ENCODE assay signal across 8 mouse cellular contexts in genomic region chr13:23697491-23698299, GRCm38 (mm10). TPM values are rescaled to one million over a fixed set of nuclear protein-coding genes. Genes with fewer than 3 reads are reported as not detected.
DNase-seq lines count a peak whose midpoint lies in the region; ATAC-seq and TF ChIP-seq lines count a peak whose summit lies in the region.

No protein-coding gene starts in this region.

- TF ChIP-seq CTCF in bone marrow macrophage, adult 2 months (IDR thresholded peaks at IDR 0.05; ENCODE audit: low read depth, low read length), result no peak

- H3K36me3 ChIP-seq in intestine, embryonic 16.5 days (ENCODE audit: control insufficient read depth, insufficient read depth, low read length), result no peaks in the 10 kb centered on the region
- H3K36me3 ChIP-seq in liver, embryonic 16.5 days (ENCODE audit: control insufficient read depth, insufficient read depth), result no peaks in the 10 kb centered on the region

- H3K9me3 ChIP-seq in intestine, embryonic 16.5 days (ENCODE audit: control insufficient read depth, low read length), result no peaks in the 10 kb centered on the region
- H3K9me3 ChIP-seq in liver, embryonic 16.5 days (replicated peaks; ENCODE audit: control insufficient read depth, low read length), result no peaks in the 10 kb centered on the region

- peak overlapping the region; percentile 69 for H3K4me2 ChIP-seq in intestine, embryonic 16.5 days (ENCODE audit: low read depth, low read length)
- peak overlapping the region; percentile 71 for H3K4me2 ChIP-seq in liver, embryonic 16.5 days (ENCODE audit: low read depth, low read length)

- peak; percentile 52 for ATAC-seq in intestine, embryonic 16.5 days
- ATAC-seq in liver, embryonic 16.5 days (ENCODE audit: low read depth), result peak; percentile 47

- H3K27me3 ChIP-seq in intestine, embryonic 16.5 days (replicated peaks; ENCODE audit: control insufficient read depth, insufficient read depth, low read length), result no peaks in the 10 kb centered on the region
- H3K27me3 ChIP-seq in liver, embryonic 16.5 days (ENCODE audit: control insufficient read depth, insufficient read depth, low read depth, low read length), result no peaks in the 10 kb centered on the region

- TF ChIP-seq POLR2A in bone marrow macrophage, adult 2 months (IDR thresholded peaks at IDR 0.05; ENCODE audit: borderline replicate concordance, low read depth, low read length), result no peak

- intact Hi-C loops in heart, postnatal 25 days (cut with DNase I), result loop anchor here (5.0 kb wide), 1 partner anchor 1655 kb away; the partner anchor contains the start of genes Hist1h2ag, Hist1h2bj and Hist1h4i

- peak overlapping the region; percentile 60 for H3K27ac ChIP-seq in bone marrow macrophage, adult 2 months (ENCODE audit: insufficient read depth, low read depth, low read length)
- H3K27ac ChIP-seq in intestine, embryonic 16.5 days (ENCODE audit: low read length), result peak overlapping the region; percentile 94
- peak overlapping the region; percentile 98 for H3K27ac ChIP-seq in liver, embryonic 16.5 days (ENCODE audit: low read length)

- WGBS in intestine, embryonic 16.5 days, result under 1% methylated on average over 21 of the region's 32 CpGs
- WGBS in liver, embryonic 16.5 days (ENCODE audit: insufficient replicate concordance), result under 1% methylated on average over 24 of the region's 32 CpGs

- peak overlapping the region; percentile 71 for H3K9ac ChIP-seq in intestine, embryonic 16.5 days (ENCODE audit: low read depth, low read length)
- peak overlapping the region; percentile 75 for H3K9ac ChIP-seq in liver, embryonic 16.5 days (ENCODE audit: low read depth, low read length)

- peak; percentile 91 for DNase-seq in heart, adult 11 months
- no peak for DNase-seq in heart, postnatal 25 days (ENCODE audit: low spot score)
- DNase-seq in forelimb bud, embryonic 11.5 days (ENCODE audit: low read depth, low spot score), result peak; percentile 72
- peak; percentile 61 for DNase-seq in neural tube, embryonic 10.5 days (ENCODE audit: extremely low spot score, low spot score)
- DNase-seq in thymus, postnatal 14 days, result peak; percentile 76

- H3K4me1 ChIP-seq in bone marrow macrophage, adult 2 months (ENCODE audit: control insufficient read depth, insufficient read depth, low read length), result peaks cover 16% of the 10 kb centered on the region
- peaks cover 5% of the 10 kb centered on the region; the same call in 1 of the 2 replicates for H3K4me1 ChIP-seq in intestine, embryonic 16.5 days (ENCODE audit: control insufficient read depth, insufficient read depth, low read length)
- peaks cover 24% of the 10 kb centered on the region for H3K4me1 ChIP-seq in liver, embryonic 16.5 days (ENCODE audit: control insufficient read depth, low read depth, low read length)

- peak overlapping the region; percentile 49 for H3K4me3 ChIP-seq in bone marrow macrophage, adult 2 months (ENCODE audit: insufficient read depth, low read length)
- H3K4me3 ChIP-seq in intestine, embryonic 16.5 days (ENCODE audit: low read length), result peak overlapping the region; percentile 54
- H3K4me3 ChIP-seq in liver, embryonic 16.5 days (ENCODE audit: low read depth, low read length), result peak overlapping the region; percentile 60

RNA-seq across cellular contexts. Expression of gene Hist1h4c, which starts 0.6 kb away (rescaled TPM):
- total RNA-seq in heart, postnatal 25 days (2021), result 10 to 100 TPM; 42.4 to 60.8 TPM
- polyA plus RNA-seq in bone marrow macrophage, adult 2 months (2012; ENCODE audit: insufficient read depth, insufficient read length, missing spikeins), result not detected in 2 replicates
- 2.9 and 3.1 TPM in 2 replicates for polyA plus RNA-seq in intestine, embryonic 16.5 days (2015; fragmentation: Nextera tagmentation; extraction: Ambion mirVana)
- polyA plus RNA-seq in liver, embryonic 16.5 days (2015; fragmentation: Nextera tagmentation; extraction: Ambion mirVana), result 6.3 and 8.9 TPM in 2 replicates

RNA-seq across cellular contexts. Expression of gene Hist1h1t, which starts 2.1 kb away (rescaled TPM):
- total RNA-seq in heart, postnatal 25 days (2021), result not detected
- 0.62 TPM in 1 of 2 replicates, not detected in the other for polyA plus RNA-seq in bone marrow macrophage, adult 2 months (2012; ENCODE audit: insufficient read depth, insufficient read length, missing spikeins)
- 0.15 and 0.20 TPM in 2 replicates for polyA plus RNA-seq in intestine, embryonic 16.5 days (2015; fragmentation: Nextera tagmentation; extraction: Ambion mirVana)
- 0.13 TPM in 1 of 2 replicates, not detected in the other for polyA plus RNA-seq in liver, embryonic 16.5 days (2015; fragmentation: Nextera tagmentation; extraction: Ambion mirVana)

RNA-seq across cellular contexts. Expression of gene Hfe, which starts 13.0 kb away (rescaled TPM):
- total RNA-seq in heart, postnatal 25 days (2021), result 10 to 100 TPM; 48.9 to 50.3 TPM
- 95.3 and 104 TPM in 2 replicates for polyA plus RNA-seq in bone marrow macrophage, adult 2 months (2012; ENCODE audit: insufficient read depth, insufficient read length, missing spikeins)
- 8.5 and 9.7 TPM in 2 replicates for polyA plus RNA-seq in intestine, embryonic 16.5 days (2015; fragmentation: Nextera tagmentation; extraction: Ambion mirVana)
- polyA plus RNA-seq in liver, embryonic 16.5 days (2015; fragmentation: Nextera tagmentation; extraction: Ambion mirVana), result 16.0 and 16.3 TPM in 2 replicates

RNA-seq across cellular contexts. Expression of gene Hist1h2bc, which starts 13.7 kb away (rescaled TPM):
- 10 to 100 TPM; 73.7 to 74.9 TPM for total RNA-seq in heart, postnatal 25 days (2021)
- polyA plus RNA-seq in bone marrow macrophage, adult 2 months (2012; ENCODE audit: insufficient read depth, insufficient read length, missing spikeins), result 55.8 and 61.9 TPM in 2 replicates
- 101 and 110 TPM in 2 replicates for polyA plus RNA-seq in intestine, embryonic 16.5 days (2015; fragmentation: Nextera tagmentation; extraction: Ambion mirVana)
- 202 and 220 TPM in 2 replicates for polyA plus RNA-seq in liver, embryonic 16.5 days (2015; fragmentation: Nextera tagmentation; extraction: Ambion mirVana)

RNA-seq across cellular contexts. Expression of gene Hist1h2ac, which starts 13.9 kb away (rescaled TPM):
- total RNA-seq in heart, postnatal 25 days (2021), result 1 to 10 TPM; 1.5 to 1.9 TPM
- polyA plus RNA-seq in bone marrow macrophage, adult 2 months (2012; ENCODE audit: insufficient read depth, insufficient read length, missing spikeins), result 0.35 and 0.40 TPM in 2 replicates
- 0.94 and 1.0 TPM in 2 replicates for polyA plus RNA-seq in intestine, embryonic 16.5 days (2015; fragmentation: Nextera tagmentation; extraction: Ambion mirVana)
- 1.2 and 1.5 TPM in 2 replicates for polyA plus RNA-seq in liver, embryonic 16.5 days (2015; fragmentation: Nextera tagmentation; extraction: Ambion mirVana)
